ENCODE assay signal across 19 mouse cellular contexts in the genomic region with DNA sequence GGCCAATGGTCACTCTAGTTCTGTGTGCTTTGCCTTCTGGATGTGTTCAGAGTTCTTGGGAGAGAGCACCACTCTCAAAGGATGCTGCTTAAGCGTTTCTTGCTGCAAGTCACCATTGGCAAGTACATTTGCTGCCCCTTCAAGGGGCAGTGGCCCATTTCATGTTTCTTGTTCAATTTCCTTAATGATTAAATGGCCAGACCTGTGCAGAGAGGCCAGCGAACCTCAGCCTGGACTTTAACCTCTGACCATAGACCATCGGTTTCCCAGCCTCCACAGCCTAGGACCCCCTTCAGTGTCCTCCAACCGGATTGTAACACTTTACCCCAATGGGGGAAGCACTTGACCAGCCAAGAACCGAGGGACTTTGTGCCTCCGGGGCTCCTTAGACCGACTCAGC.
"Had no signal": no experiment of that assay in that cellular context is flagged by ENCODE, and none has a peak within 500 bp of the region (broad histone marks: within the 10 kb centered on the region; RNA-seq: fewer than 3 reads in every experiment).

No protein-coding gene starts in this region.

- ATAC-seq: midbrain, embryonic 16.5 days had no signal

- H3K27me3 ChIP-seq: midbrain, embryonic 12.5 days; neural tube, embryonic 13.5 days; neural tube, embryonic 15.5 days had no signal

- H3K4me3 ChIP-seq: midbrain, embryonic 10.5 days; midbrain, embryonic 12.5 days; myocyte; neural tube, embryonic 13.5 days; neural tube, embryonic 15.5 days had no signal

- DNase-seq: lung, adult 18-20 months; lung, embryonic 14.5 days; lung, postnatal 10 days; lung, postnatal 4 days; midbrain, embryonic 14.5 days; retina, postnatal 1 day; right cerebral cortex, adult 18-20 months; right cerebral cortex, postnatal 25 days; right cerebral cortex, postnatal 4 days; spleen, adult 18-20 months; thymus, adult 18-20 months; thymus, postnatal 14 days; thymus, postnatal 36 days had no signal

- H3K4me1 ChIP-seq: midbrain, embryonic 10.5 days; midbrain, embryonic 12.5 days; neural tube, embryonic 13.5 days; neural tube, embryonic 15.5 days had no signal

- H3K9me3 ChIP-seq: midbrain, embryonic 10.5 days; midbrain, embryonic 12.5 days; neural tube, embryonic 13.5 days; neural tube, embryonic 15.5 days had no signal

- H3K4me2 ChIP-seq: lung, embryonic 14.5 days; midbrain, embryonic 12.5 days; neural tube, embryonic 13.5 days; neural tube, embryonic 15.5 days had no signal

- H3K9ac ChIP-seq: lung, embryonic 14.5 days; midbrain, embryonic 12.5 days; neural tube, embryonic 13.5 days; neural tube, embryonic 15.5 days had no signal

- H3K36me3 ChIP-seq: midbrain, embryonic 10.5 days; midbrain, embryonic 12.5 days; neural tube, embryonic 13.5 days; neural tube, embryonic 15.5 days had no signal

- H3K27ac ChIP-seq: midbrain, embryonic 10.5 days; midbrain, embryonic 12.5 days; neural tube, embryonic 13.5 days; neural tube, embryonic 15.5 days had no signal
